Mouse (Mus musculus) frontal cortex, postnatal 14 days (tissue): ENCODE results near the gene Olfr48.

ENCODE experiments used
- DNase-seq, 2 experiments: peaks; one replicate each; pipeline ENCODE4 v3.0.0; 2022; ENCODE audit warnings: low spot score in 2 of 2

The Olfr48 gene

GRCm38 (mm10) chr2:89848105-89848504, at the start of gene Olfr48:
TSS of gene Olfr48 (minus strand) at chr2:89848205.
- DNase-seq = no peak

DNA sequence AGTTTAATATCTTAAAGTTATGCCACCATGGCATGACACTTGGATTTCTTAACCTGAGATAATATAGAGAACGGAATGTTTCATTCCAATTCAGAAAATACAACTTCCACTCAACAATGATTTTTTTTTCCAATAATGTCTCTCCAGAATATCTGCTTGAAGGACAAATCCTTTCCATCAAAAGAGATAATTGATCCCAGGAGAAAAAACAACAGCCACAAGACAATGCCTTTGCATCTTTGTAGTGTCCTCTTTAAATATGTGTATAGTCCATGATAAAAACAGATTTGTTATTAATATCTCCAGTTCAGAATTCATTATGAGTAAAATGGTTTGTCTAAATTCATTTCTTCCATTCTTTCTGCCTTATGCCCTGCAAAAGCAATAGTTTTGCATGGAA, 30.1 kb upstream of the Olfr48 start, which contains the start of gene Olfr1257:
Gene Olfr1257, plus strand, starts transcription at position 301 of the 400 bp plus-strand sequence.
- DNase-seq = no peak

DNA sequence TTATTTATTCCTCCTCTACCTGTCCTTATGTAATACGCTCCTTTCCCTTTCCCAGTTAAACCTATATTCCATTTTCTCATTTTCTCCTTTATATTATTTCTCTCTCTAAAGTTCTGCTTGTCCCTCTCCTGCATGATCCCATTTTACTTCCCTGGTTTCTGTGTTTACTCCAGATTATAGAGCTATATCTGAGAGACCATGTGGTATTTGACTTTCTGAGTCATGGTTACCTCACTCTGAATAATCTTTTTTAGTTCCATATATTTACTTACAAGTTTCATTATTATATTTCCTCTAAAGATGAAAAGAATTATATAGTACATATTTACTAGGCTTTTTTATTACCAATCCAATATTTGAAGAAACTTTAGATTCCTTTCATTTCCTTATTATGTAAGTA, 1.2 kb upstream of the Olfr48 start:
- no peak for DNase-seq

DNA sequence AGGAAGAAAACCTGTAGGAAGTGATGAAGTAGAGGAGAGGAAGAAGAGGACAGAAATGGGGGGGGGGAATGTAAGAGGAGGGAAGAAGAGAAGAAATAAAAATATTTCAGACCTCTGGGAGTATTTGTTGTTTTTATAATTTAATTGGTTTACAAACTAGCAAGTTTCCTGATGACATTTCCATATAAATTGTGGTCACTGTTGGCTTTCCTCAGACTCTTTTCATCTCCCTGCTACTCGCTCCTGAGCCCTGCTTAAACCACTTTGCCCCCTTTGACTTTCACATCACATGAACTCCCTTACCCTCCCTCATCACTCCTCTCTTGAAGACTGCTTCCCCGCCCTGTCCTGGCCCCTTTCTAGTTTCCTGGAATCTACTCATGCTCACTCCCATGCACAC, 6.5 kb downstream of the Olfr48 start, which contains the start of gene Olfr1256:
Gene Olfr1256, minus strand, starts transcription at position 101 of the 400 bp plus-strand sequence.
- no peak for DNase-seq

GRCm38 (mm10) chr2:89820216-89820615, 27.8 kb downstream of the Olfr48 start:
- DNase-seq = no peak

- no peak for DNase-seq
Measured at GRCm38 (mm10) chr2:89811751-89812150, 36.3 kb downstream of the Olfr48 start, which contains the start of gene Olfr1255. TSS of gene Olfr1255 (plus strand) at chr2:89812051.

DNA sequence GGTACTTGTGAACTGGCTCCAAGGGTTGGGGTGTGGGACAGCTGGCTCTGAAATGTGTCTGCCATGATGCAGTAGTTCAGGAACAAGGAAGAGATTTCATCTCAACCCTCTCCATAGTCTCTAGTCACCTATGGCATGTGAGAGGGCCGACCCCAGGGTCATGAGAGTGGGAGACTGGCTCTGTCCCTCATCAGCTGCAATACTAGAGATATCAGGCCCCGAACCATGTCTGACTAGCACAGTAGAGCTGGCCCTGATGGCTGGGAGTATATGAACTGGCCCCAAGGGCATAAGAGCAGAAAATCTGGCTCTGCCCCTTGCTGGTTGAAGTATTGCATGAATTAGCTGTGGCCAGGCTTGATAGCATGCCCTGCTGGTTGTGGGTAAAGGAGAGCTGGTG, 37.3 kb downstream of the Olfr48 start:
- DNase-seq = no peak

DNA sequence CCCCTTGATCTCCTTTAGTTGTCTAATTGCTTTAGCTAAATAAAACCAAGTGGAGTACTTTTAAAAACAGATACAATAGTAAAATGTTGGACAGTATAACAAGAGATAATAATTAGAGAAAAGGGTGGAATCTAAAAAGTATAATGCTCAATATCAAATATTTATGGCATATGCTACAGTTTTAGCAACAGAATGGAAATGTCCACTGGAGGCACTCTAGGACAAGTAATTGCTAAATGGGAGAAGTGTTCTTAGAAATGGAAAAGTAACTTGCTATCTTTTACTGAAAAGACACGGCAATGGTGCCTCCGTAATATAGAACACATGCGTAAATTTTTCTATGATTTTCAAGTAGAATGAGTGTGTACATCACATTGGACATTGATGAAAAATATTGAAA, 48.4 kb downstream of the Olfr48 start:
- DNase-seq = no peak

DNA sequence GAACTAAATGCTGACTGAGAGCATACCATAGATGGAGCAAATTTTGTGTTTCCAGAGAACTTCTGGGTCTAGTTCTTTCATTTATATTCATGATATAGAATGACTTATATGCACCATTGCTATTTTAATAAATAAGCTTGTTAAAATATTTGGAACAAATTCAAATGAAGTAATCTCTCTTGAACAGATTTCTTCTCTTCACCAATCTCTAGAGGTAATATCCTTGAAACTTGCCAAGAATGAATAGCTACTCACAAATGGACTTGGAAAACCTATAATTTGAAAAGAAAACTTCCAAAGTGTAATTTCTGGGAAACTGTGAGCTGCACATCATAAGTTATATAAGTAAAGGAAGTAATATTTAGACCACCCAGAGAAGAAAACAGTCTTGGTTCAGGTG, 54.5 kb downstream of the Olfr48 start, which contains the start of gene Olfr1254:
Gene Olfr1254, minus strand, starts transcription at position 101 of the 400 bp plus-strand sequence.
- no peak for DNase-seq
